Mouse (Mus musculus) brain, embryonic 14.5 days (tissue): ENCODE measurements at regions not wholly inside any gene's neighbourhood (a gene's known extent, or its start where the extent isn't known, plus 50 kb on each side); places are given as distances from the start of the nearest gene placed in this dataset.

Experiments used
- CTCF ChIP-seq: fragments of 200-500 bp; IDR thresholded peaks from 2 replicates; pipeline ENCODE4 v1.5.1; 2012; ENCODE audit warnings: inconsistent platforms, mild to moderate bottlenecking, moderate library complexity, borderline replicate concordance; ENCODE audit not compliant: insufficient read depth, insufficient read length; ENCODE audit errors: extremely low read depth
- POLR2A ChIP-seq: fragments of 200-500 bp; IDR thresholded peaks from 2 replicates; pipeline ENCODE4 v1.6.1; 2012; ENCODE audit warnings: mild to moderate bottlenecking, inconsistent platforms, borderline replicate concordance; ENCODE audit not compliant: poor library complexity, insufficient read depth, insufficient read length, severe bottlenecking; ENCODE audit errors: extremely low read depth

GRCm38 (mm10) chr4:98180336-98180735, 202.8 kb downstream of the Tm2d1 start:
- TF ChIP-seq POLR2A = no peak
- no peak for TF ChIP-seq CTCF
